Mouse (Mus musculus) R1 (cell line): ENCODE data around the gene Aasdh.
A peak's percentile ranks its signal among the peaks of the same experiment; 100 is the strongest.

Experiments
- DNase-seq: peaks from one replicate; pipeline ENCODE4 v3.0.0-alpha.2; 2018; ENCODE audit warnings: low read depth, low spot score

Aasdh gene

GRCm38 (mm10) chr5:76910807-76911206 lies 5.5 kb upstream of the Aasdh start:
- peak; percentile 83 for DNase-seq

- no peak for DNase-seq
These were observed 813 bp upstream of the Aasdh start for GRCm38 (mm10) chr5:76906155-76906499.

- DNase-seq, result peak; percentile 31
These were observed 455 bp downstream of the Aasdh start for GRCm38 (mm10) chr5:76904713-76905404.

- no peak for DNase-seq
These were observed 3.2 kb downstream of the Aasdh start for GRCm38 (mm10) chr5:76902131-76902530.

- DNase-seq, result no peak
These were observed 12.2 kb downstream of the Aasdh start for GRCm38 (mm10) chr5:76893084-76893483.

- DNase-seq, result no peak
These were observed 12.7 kb downstream of the Aasdh start for GRCm38 (mm10) chr5:76892608-76893007.

GRCm38 (mm10) chr5:76887011-76887410 lies 18.3 kb downstream of the Aasdh start:
- no peak for DNase-seq

- DNase-seq, result no peak
These were observed 21.2 kb downstream of the Aasdh start for GRCm38 (mm10) chr5:76884107-76884506.

GRCm38 (mm10) chr5:76876106-76876758 lies 29.1 kb downstream of the Aasdh start:
- DNase-seq, result peak; percentile 67

GRCm38 (mm10) chr5:76869553-76869952 lies 35.8 kb downstream of the Aasdh start:
- DNase-seq, result peak; percentile 33

GRCm38 (mm10) chr5:76868693-76869286 lies 36.5 kb downstream of the Aasdh start:
- peak; percentile 95 for DNase-seq

GRCm38 (mm10) chr5:76866819-76867218 lies 38.5 kb downstream of the Aasdh start:
- DNase-seq, result no peak

GRCm38 (mm10) chr5:76858444-76858843 lies 46.9 kb downstream of the Aasdh start:
- peak; percentile 47 for DNase-seq

GRCm38 (mm10) chr5:76857103-76858015 lies 48.0 kb downstream of the Aasdh start:
- peak; percentile 50 for DNase-seq

GRCm38 (mm10) chr5:76855829-76856600 lies 49.3 kb downstream of the Aasdh start:
- DNase-seq, result peak; percentile 45

- DNase-seq, result peak; percentile 79
These were observed 51.8 kb downstream of the Aasdh start for GRCm38 (mm10) chr5:76853549-76853948.

- peak; percentile 43 for DNase-seq
These were observed 54.0 kb downstream of the Aasdh start for GRCm38 (mm10) chr5:76851316-76851715.

- DNase-seq, result no peak
These were observed 58.2 kb downstream of the Aasdh start for GRCm38 (mm10) chr5:76847106-76847505.

GRCm38 (mm10) chr5:76844618-76845186 lies 60.6 kb downstream of the Aasdh start:
- no peak for DNase-seq

GRCm38 (mm10) chr5:76843851-76844419 lies 61.4 kb downstream of the Aasdh start:
- DNase-seq, result no peak
